Mouse (Mus musculus): ENCODE data around the gene Adam12. TPM values are rescaled to one million over a fixed set of nuclear protein-coding genes. Genes with fewer than 3 reads are reported as not detected.

Gene Adam12
- polyA plus RNA-seq, 1 experiment from 2014 or later = 3.1 TPM

DNA sequence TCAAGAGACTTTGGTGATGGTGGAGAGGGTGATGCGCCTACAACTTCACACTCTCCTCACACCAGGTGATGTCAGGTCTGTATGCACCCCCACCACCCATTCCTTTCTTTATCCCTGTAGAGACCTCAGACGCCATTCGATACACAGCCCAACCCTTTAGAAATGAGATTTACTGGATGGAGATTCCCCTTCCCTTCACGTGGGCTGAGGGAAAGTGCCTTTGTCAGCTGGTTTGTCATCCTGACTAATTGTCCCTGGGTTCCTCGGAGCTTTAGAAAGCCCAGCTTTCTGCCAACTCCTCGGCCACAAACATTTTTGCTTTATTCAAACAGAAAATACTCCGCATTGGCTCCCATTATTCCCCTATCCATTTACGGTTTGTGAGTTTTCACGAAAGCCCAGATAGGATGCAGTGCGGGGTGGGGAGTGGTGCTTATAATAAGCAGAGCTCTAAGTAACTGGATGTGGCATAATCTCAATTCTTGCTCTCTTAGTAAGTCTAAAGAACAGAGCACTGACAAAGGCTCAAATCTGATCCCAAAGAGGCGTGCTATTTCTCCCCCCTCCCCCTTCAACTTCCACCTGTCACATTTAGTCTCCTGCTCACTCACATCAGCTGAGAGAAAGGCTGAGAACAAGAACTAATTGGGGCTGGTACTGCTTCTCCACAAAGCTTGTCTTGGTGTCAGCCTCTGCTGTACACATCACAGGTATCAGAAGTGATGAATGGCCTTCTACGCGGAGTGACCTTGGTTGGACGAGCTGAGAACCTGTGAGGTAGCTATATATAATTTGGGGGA is 143.2 kb downstream of the Adam12 start:
- 74% methylated on average over 14 of the region's 14 CpGs for WGBS

DNA sequence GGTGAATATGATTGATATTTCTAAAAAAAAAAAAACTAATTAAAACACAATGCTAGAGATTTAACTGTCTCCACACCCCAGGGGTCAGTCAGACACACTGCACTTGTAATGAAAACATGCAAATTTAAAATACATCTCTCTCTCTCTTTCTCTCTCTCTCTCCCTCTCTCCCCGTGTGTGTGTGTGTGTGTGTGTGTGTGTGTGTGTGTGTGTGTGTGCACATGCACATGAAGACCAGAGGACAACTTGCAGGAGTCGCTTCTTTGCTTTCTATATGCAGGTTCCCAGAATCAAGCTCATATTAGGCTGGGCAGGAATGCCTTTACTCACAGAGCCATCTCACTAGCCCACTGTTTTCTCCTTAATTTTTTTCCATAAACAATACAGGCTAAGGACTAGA is 146.6 kb downstream of the Adam12 start:
- no peaks in the 10 kb centered on the region for H3K9me3 ChIP-seq (replicated peaks; ENCODE audit: control insufficient read depth, low read length)
- no peaks in the 10 kb centered on the region for H3K36me3 ChIP-seq (ENCODE audit: control insufficient read depth, insufficient read depth)
- H3K4me3 ChIP-seq (ENCODE audit: low read length) = no peak overlapping the region
- H3K27ac ChIP-seq (ENCODE audit: low read length) = no peak overlapping the region
- no peak overlapping the region for H3K4me2 ChIP-seq (ENCODE audit: low read depth, low read length)
- 75% methylated on average over 2 of the region's 2 CpGs for WGBS
- no peaks in the 10 kb centered on the region for H3K27me3 ChIP-seq (ENCODE audit: control insufficient read depth, insufficient read depth, low read length)
- H3K9ac ChIP-seq (ENCODE audit: low read length) = no peak overlapping the region
- no peak for ATAC-seq (replicated peaks; ENCODE audit: extremely low read depth, insufficient read depth, low FRiP score)
- H3K4me1 ChIP-seq (ENCODE audit: control insufficient read depth, insufficient read depth, low read length) = no peaks in the 10 kb centered on the region

More for the DNA sequence above, 143.2 kb downstream of the Adam12 start:
- no peak overlapping the region for H3K4me2 ChIP-seq (ENCODE audit: low read depth, low read length)
- peaks cover 5% of the 10 kb centered on the region; the same call in 1 of the 2 replicates for H3K4me1 ChIP-seq (ENCODE audit: control insufficient read depth, insufficient read depth, low read length)
- no peaks in the 10 kb centered on the region for H3K27me3 ChIP-seq (ENCODE audit: control insufficient read depth, insufficient read depth, low read length)
- H3K27ac ChIP-seq (ENCODE audit: low read length) = no peak overlapping the region
- H3K36me3 ChIP-seq (ENCODE audit: control insufficient read depth, insufficient read depth) = no peaks in the 10 kb centered on the region
- no peak overlapping the region for H3K4me3 ChIP-seq (ENCODE audit: low read length)
- ATAC-seq (replicated peaks; ENCODE audit: extremely low read depth, insufficient read depth, low FRiP score) = no peak
- H3K9me3 ChIP-seq (replicated peaks; ENCODE audit: control insufficient read depth, low read length) = no peaks in the 10 kb centered on the region
- no peak overlapping the region for H3K9ac ChIP-seq (ENCODE audit: low read length)

GRCm38 (mm10) chr7:134084926-134085325 is 147.0 kb downstream of the Adam12 start:
- no peak overlapping the region for H3K4me3 ChIP-seq (ENCODE audit: low read length)
- H3K4me1 ChIP-seq (ENCODE audit: control insufficient read depth, insufficient read depth, low read length) = no peaks in the 10 kb centered on the region; the same call in 1 of the 2 replicates
- H3K36me3 ChIP-seq (ENCODE audit: control insufficient read depth, insufficient read depth) = no peaks in the 10 kb centered on the region
- no peaks in the 10 kb centered on the region for H3K9me3 ChIP-seq (replicated peaks; ENCODE audit: control insufficient read depth, low read length)
- H3K9ac ChIP-seq (ENCODE audit: low read length) = no peak overlapping the region
- no peak for ATAC-seq (replicated peaks; ENCODE audit: extremely low read depth, insufficient read depth, low FRiP score)
- no peaks in the 10 kb centered on the region for H3K27me3 ChIP-seq (ENCODE audit: control insufficient read depth, insufficient read depth, low read length)
- H3K27ac ChIP-seq (ENCODE audit: low read length) = no peak overlapping the region
- no peak overlapping the region for H3K4me2 ChIP-seq (ENCODE audit: low read depth, low read length)

- H3K4me2 ChIP-seq (ENCODE audit: low read depth, low read length) = no peak overlapping the region
- H3K27ac ChIP-seq (ENCODE audit: low read length) = no peak overlapping the region
- no peaks in the 10 kb centered on the region; the same call in 1 of the 2 replicates for H3K4me1 ChIP-seq (ENCODE audit: control insufficient read depth, insufficient read depth, low read length)
- H3K27me3 ChIP-seq (ENCODE audit: control insufficient read depth, insufficient read depth, low read length) = no peaks in the 10 kb centered on the region
- no peak for ATAC-seq (replicated peaks; ENCODE audit: extremely low read depth, insufficient read depth, low FRiP score)
- H3K9ac ChIP-seq (ENCODE audit: low read length) = no peak overlapping the region
- no peaks in the 10 kb centered on the region for H3K9me3 ChIP-seq (replicated peaks; ENCODE audit: control insufficient read depth, low read length)
- no peak overlapping the region for H3K4me3 ChIP-seq (ENCODE audit: low read length)
- no peaks in the 10 kb centered on the region for H3K36me3 ChIP-seq (ENCODE audit: control insufficient read depth, insufficient read depth)
- 77% methylated on average over 8 of the region's 8 CpGs for WGBS
Measured at GRCm38 (mm10) chr7:134081307-134082072, 150.5 kb downstream of the Adam12 start.

- Histone ChIP-seq H3K27me3 (ENCODE audit: control insufficient read depth, insufficient read depth, low read length) (no peaks in the 10 kb centered on the region), H3K9me3 (replicated peaks; ENCODE audit: control insufficient read depth, low read length) (no peaks in the 10 kb centered on the region), H3K27ac (ENCODE audit: low read length) (no peak overlapping the region), H3K4me2 (ENCODE audit: low read depth, low read length) (no peak overlapping the region), H3K4me1 (ENCODE audit: control insufficient read depth, insufficient read depth, low read length) (no peaks in the 10 kb centered on the region; the same call in 1 of the 2 replicates), H3K4me3 (ENCODE audit: low read length) (no peak overlapping the region), H3K36me3 (ENCODE audit: control insufficient read depth, insufficient read depth) (no peaks in the 10 kb centered on the region), H3K9ac (ENCODE audit: low read length) (no peak overlapping the region)
- 68% methylated on average over 17 of the region's 17 CpGs for WGBS
- no peak for ATAC-seq (replicated peaks; ENCODE audit: extremely low read depth, insufficient read depth, low FRiP score)
Measured at GRCm38 (mm10) chr7:134079980-134080725, 151.8 kb downstream of the Adam12 start.

GRCm38 (mm10) chr7:134077684-134078083 is 154.3 kb downstream of the Adam12 start:
- Histone ChIP-seq H3K4me1 (ENCODE audit: control insufficient read depth, insufficient read depth, low read length) (no peaks in the 10 kb centered on the region; the same call in 1 of the 2 replicates), H3K27me3 (ENCODE audit: control insufficient read depth, insufficient read depth, low read length) (no peaks in the 10 kb centered on the region), H3K4me2 (ENCODE audit: low read depth, low read length) (no peak overlapping the region), H3K36me3 (ENCODE audit: control insufficient read depth, insufficient read depth) (no peaks in the 10 kb centered on the region), H3K4me3 (ENCODE audit: low read length) (no peak overlapping the region), H3K27ac (ENCODE audit: low read length) (no peak overlapping the region), H3K9me3 (replicated peaks; ENCODE audit: control insufficient read depth, low read length) (no peaks in the 10 kb centered on the region), H3K9ac (ENCODE audit: low read length) (no peak overlapping the region)
- ATAC-seq (replicated peaks; ENCODE audit: extremely low read depth, insufficient read depth, low FRiP score) = no peak
- WGBS = 94% methylated on average over 4 of the region's 4 CpGs

DNA sequence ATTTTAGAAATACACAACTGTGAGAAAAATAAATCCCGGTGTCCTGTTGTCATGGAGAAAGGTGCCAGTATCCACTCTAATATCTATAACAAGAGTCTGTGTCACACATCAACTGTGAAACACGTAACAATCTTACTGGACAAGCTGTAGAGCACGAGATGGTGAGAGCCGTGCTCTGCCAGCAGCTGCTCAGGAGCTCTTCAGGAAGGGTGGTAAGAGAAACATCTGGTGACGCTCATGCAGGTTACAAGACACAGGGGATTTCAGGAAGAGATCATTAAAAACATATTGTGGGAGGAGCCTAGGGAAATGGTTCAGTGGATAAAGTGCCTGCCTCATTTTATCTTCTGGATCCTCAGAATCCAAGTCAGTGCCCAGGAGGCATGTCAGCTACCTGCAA is 158.9 kb downstream of the Adam12 start:
- Histone ChIP-seq H3K36me3 (ENCODE audit: control insufficient read depth, insufficient read depth) (no peaks in the 10 kb centered on the region), H3K4me2 (ENCODE audit: low read depth, low read length) (no peak overlapping the region), H3K9ac (ENCODE audit: low read length) (no peak overlapping the region), H3K4me3 (ENCODE audit: low read length) (no peak overlapping the region), H3K4me1 (ENCODE audit: control insufficient read depth, insufficient read depth, low read length) (no peaks in the 10 kb centered on the region), H3K27ac (ENCODE audit: low read length) (no peak overlapping the region), H3K27me3 (ENCODE audit: control insufficient read depth, insufficient read depth, low read length) (no peaks in the 10 kb centered on the region), H3K9me3 (replicated peaks; ENCODE audit: control insufficient read depth, low read length) (no peaks in the 10 kb centered on the region)
- no peak for ATAC-seq (replicated peaks; ENCODE audit: extremely low read depth, insufficient read depth, low FRiP score)
- 81% methylated on average over 5 of the region's 5 CpGs for WGBS

GRCm38 (mm10) chr7:134071153-134071885 is 160.6 kb downstream of the Adam12 start:
- H3K4me3 ChIP-seq (ENCODE audit: low read length) = no peak overlapping the region
- H3K4me1 ChIP-seq (ENCODE audit: control insufficient read depth, insufficient read depth, low read length) = no peaks in the 10 kb centered on the region
- H3K9ac ChIP-seq (ENCODE audit: low read length) = no peak overlapping the region
- H3K4me2 ChIP-seq (ENCODE audit: low read depth, low read length) = no peak overlapping the region
- no peaks in the 10 kb centered on the region for H3K36me3 ChIP-seq (ENCODE audit: control insufficient read depth, insufficient read depth)
- no peaks in the 10 kb centered on the region for H3K27me3 ChIP-seq (ENCODE audit: control insufficient read depth, insufficient read depth, low read length)
- 30% methylated on average over 11 of the region's 11 CpGs for whole genome bisulfite sequencing
- ATAC-seq (replicated peaks; ENCODE audit: extremely low read depth, insufficient read depth, low FRiP score) = no peak
- H3K9me3 ChIP-seq (replicated peaks; ENCODE audit: control insufficient read depth, low read length) = no peaks in the 10 kb centered on the region
- H3K27ac ChIP-seq (ENCODE audit: low read length) = no peak overlapping the region
